Mouse (Mus musculus) hindbrain, embryonic 14.5 days (tissue): ENCODE measurements at regions not wholly inside any gene's neighbourhood (a gene's known extent, or its start where the extent isn't known, plus 50 kb on each side); places are given as distances from the start of the nearest gene placed in this dataset.

Experiments used
- ATAC-seq: fragments of 200-750 bp; cut with Nextera tagmentation; 2 replicates; pipeline ENCODE4 v1.8.0; 2017; ENCODE audit warnings: moderate number of reproducible peaks, mild to moderate bottlenecking, moderate TSS enrichment, moderate library complexity; ENCODE audit not compliant: low FRiP score
- DNase-seq: peaks from one replicate; pipeline ENCODE4 v3.0.0-alpha.2; 2015; ENCODE audit warnings: low spot score
- H3K27ac ChIP-seq: fragments of 300-500 bp; sonication (generic); 2 replicates; pipeline ENCODE4 v1.5.1; 2014; ENCODE audit warnings: mild to moderate bottlenecking, moderate library complexity
- H3K27me3 ChIP-seq: fragments of 300-500 bp; sonication (generic); 2 replicates; pipeline ENCODE4 v1.6.1; 2014; ENCODE audit warnings: mild to moderate bottlenecking, low read length, mixed read lengths; ENCODE audit not compliant: control insufficient read depth, insufficient read depth
- H3K36me3 ChIP-seq: fragments of 300-500 bp; sonication (generic); replicated peaks from 2 replicates; pipeline ENCODE4 v1.6.1; 2014; ENCODE audit not compliant: control insufficient read depth, insufficient read depth
- H3K4me1 ChIP-seq: fragments of 300-500 bp; sonication (generic); replicated peaks from 2 replicates; pipeline ENCODE4 v1.6.1; 2014; ENCODE audit warnings: antibody characterized with exemption, low read length, mixed read lengths; ENCODE audit not compliant: control insufficient read depth, insufficient read depth
- H3K4me2 ChIP-seq: fragments of 300-500 bp; sonication (generic); replicated peaks from 2 replicates; pipeline ENCODE4 v1.6.1; 2014; ENCODE audit warnings: mild to moderate bottlenecking, moderate library complexity
- H3K4me3 ChIP-seq: fragments of 300-500 bp; sonication (generic); replicated peaks from 2 replicates; pipeline ENCODE4 v1.5.1; 2014; ENCODE audit warnings: mild to moderate bottlenecking, low read length
- H3K9ac ChIP-seq: fragments of 300-500 bp; sonication (generic); 2 replicates; pipeline ENCODE4 v1.6.1; 2014
- H3K9me3 ChIP-seq: fragments of 300-500 bp; sonication (generic); 2 replicates; pipeline ENCODE4 v1.6.1; 2016; ENCODE audit warnings: low read length; ENCODE audit not compliant: control insufficient read depth
- WGBS: fragments of 180-500 bp; shearing (Covaris S2); extraction: QIAGEN DNeasy Blood & Tissue Kit; methylation state at CpG from one replicate; pipeline ENCODE4 v1.1.7; 2014; 5-methylcytosine and 5-hydroxymethylcytosine counted together

DNA sequence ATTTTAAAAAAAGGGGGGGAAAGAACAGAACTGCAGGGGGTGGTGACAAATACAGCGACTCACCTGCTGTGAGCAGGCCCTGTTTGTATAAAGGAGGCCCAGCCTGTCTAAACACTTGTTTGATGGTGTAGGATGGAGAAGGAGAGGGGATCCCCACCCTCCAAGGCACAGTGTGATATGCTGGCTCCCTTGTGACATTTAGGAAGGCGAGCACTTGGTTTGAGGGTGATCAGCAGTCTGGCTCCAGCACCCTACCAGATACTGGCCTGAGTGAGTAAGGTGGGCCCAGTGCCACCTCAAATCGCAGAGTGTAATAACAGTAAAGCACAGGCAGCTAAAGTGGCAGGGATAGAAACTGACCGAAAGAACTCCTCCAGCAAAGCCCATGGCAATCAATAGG, 195.4 kb upstream of the Trib2 start:
- Histone ChIP-seq H3K4me1 (0 out of 2 replicates have a peak, but pooled peaks cover 4% of the 10 kb centered on the region), H3K27me3 (no peaks in the 10 kb centered on the region), H3K9me3 (no peaks in the 10 kb centered on the region), H3K36me3 (no peaks in the 10 kb centered on the region), H3K4me3 (no peak overlapping the region), H3K9ac (no peak overlapping the region), H3K27ac (no peak overlapping the region), H3K4me2 (no peak overlapping the region)
- 76% methylated on average over 4 of the region's 4 CpGs for WGBS
- no peak for DNase-seq
- ATAC-seq: peak; percentile 53; the same call in 1 of the 2 replicates

DNA sequence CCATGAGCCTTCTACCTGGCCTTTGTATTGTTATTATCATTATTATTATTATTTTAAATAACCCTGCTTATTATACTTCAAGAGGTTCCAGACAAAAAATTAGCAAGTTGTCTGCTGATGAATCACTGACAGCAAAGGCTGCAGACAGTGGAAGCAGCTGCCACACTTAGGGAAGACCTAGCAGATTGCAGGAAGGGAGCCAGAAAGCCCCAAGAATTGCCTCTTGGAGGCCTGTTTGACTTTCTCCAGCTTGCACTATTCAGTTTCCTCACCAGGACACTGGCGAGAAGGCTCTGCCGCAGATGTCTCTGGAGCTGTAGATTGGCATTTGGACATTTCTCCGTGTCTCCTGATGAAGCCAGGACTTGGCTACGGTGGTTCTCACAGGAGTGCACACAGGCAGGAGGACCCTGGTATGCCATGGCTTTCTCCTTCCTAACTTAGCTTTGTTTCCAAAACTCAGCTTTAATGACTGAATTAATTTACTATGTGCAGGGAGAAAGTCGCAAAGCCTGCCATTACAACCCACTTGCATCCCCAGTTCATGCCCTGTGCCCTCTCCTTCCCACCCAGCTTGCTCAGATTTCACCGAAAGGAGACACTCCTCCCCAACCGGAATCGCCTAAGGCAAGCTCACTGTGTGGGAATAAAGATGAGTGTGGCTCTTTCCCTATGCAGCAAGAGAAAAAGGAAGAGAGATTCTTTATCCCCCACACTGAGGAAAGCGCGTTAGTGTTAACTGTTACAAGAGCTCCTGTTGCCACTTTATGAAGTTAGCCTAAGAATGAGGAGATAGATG, 193.3 kb upstream of the Trib2 start:
- Histone ChIP-seq H3K4me3 (no peak overlapping the region), H3K36me3 (no peaks in the 10 kb centered on the region), H3K27ac (no peak overlapping the region), H3K4me2 (no peak overlapping the region), H3K27me3 (no peaks in the 10 kb centered on the region), H3K4me1 (0 out of 2 replicates have a peak, but pooled peaks cover 4% of the 10 kb centered on the region), H3K9me3 (no peaks in the 10 kb centered on the region), H3K9ac (no peak overlapping the region)
- WGBS: 70% methylated on average over 10 of the region's 10 CpGs
- ATAC-seq (no peak), DNase-seq (no peak)

DNA sequence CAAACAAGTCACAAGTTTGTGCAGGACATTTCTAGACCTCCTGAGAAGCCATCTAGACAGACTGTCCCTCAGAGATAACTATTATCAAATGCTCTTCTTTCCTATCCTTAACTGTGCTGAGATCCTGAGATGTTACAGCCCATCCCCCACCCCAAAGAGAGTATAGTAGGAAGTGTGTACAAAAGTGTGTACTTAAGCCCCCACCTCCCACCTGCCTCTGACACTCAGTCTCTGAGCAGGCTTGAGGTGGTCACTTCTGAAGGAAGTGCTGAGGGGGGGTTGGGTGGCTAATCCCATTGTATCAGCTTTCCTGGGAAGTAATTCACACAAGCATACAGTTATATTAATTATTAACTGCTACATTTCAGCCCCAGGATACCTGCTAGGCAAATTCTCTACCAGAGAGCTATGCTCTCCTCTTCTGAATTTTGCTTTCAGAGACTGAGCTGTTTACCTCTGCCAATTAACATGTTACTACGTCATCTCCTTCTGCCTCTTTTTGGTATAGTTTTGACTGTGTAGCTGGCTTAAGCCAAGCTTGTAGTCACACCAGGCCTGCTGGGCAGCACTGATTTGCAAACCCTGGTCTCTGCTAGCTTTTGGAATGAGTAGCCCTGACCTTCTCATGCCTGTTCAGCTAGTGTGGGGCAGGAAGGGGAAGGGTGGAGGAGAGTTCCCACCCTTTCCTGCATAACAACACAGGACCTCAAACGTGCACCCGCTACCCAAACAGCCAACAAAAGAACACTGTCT, 192.2 kb upstream of the Trib2 start:
- 42% methylated on average over 3 of the region's 3 CpGs for WGBS
- Histone ChIP-seq H3K9ac (no peak overlapping the region), H3K9me3 (no peaks in the 10 kb centered on the region), H3K4me2 (no peak overlapping the region), H3K27ac (no peak overlapping the region), H3K4me1 (0 out of 2 replicates have a peak, but pooled peaks cover 4% of the 10 kb centered on the region), H3K27me3 (no peaks in the 10 kb centered on the region), H3K36me3 (no peaks in the 10 kb centered on the region), H3K4me3 (no peak overlapping the region)
- DNase-seq: no peak
- ATAC-seq: no peak

DNA sequence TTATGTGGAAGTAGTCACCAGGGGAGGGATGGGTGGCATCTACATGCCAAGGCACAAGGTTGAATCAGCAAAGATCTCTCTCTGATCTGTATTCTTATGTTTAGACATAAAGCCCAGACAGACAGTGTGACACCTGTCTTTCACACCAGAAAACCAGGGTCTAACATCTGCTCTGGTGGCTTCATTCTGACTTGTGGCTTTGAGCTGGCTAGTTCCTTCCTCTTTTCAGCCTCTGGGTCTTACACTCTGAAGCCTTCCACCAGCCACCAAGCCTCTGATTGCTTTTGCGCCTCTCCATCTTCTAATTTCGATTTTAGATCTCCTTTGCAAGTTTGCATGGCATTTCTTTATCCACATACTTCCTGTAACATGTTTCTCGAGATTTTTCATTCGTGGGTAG, 191.5 kb upstream of the Trib2 start:
- 89% methylated on average over 4 of the region's 4 CpGs for WGBS
- Histone ChIP-seq H3K36me3 (no peaks in the 10 kb centered on the region), H3K27me3 (no peaks in the 10 kb centered on the region), H3K9ac (no peak overlapping the region), H3K9me3 (no peaks in the 10 kb centered on the region), H3K4me2 (no peak overlapping the region), H3K4me1 (0 out of 2 replicates have a peak, but pooled peaks cover 4% of the 10 kb centered on the region), H3K27ac (no peak overlapping the region), H3K4me3 (no peak overlapping the region)
- ATAC-seq (no peak), DNase-seq (no peak)

GRCm38 (mm10) chr12:16006688-16007087, 190.0 kb upstream of the Trib2 start:
- no peaks in the 10 kb centered on the region for H3K27me3 ChIP-seq
- H3K4me2 ChIP-seq: no peak overlapping the region
- no peaks in the 10 kb centered on the region for H3K36me3 ChIP-seq
- WGBS: 85% methylated on average over 5 of the region's 5 CpGs
- H3K27ac ChIP-seq: no peak overlapping the region
- 0 out of 2 replicates have a peak, but pooled peaks cover 4% of the 10 kb centered on the region for H3K4me1 ChIP-seq
- no peak overlapping the region for H3K9ac ChIP-seq
- DNase-seq (no peak), ATAC-seq (no peak)
- H3K9me3 ChIP-seq: no peaks in the 10 kb centered on the region
- H3K4me3 ChIP-seq: no peak overlapping the region

DNA sequence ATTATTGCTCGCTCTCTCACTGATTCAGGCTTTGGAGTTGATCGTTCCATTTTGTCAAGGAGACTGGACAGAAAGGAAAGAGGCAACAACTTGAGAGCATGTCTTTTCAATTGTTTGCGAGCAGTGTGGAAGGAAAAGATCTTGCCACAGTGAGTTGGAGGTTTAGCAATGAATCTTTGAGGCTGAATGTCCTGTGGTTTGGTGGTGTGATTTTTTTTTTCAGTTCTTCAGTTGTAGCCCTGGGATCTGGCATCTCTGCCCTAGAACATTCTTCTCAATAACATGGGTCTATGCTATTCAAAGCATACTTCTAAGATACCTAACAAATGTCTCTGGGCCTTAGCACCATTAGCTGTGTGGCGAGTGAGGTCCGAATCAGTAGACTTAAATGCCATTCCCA, 189.6 kb upstream of the Trib2 start:
- 94% methylated on average over 5 of the region's 5 CpGs for WGBS
- H3K27ac ChIP-seq: no peak overlapping the region
- no peaks in the 10 kb centered on the region for H3K36me3 ChIP-seq
- H3K9me3 ChIP-seq: no peaks in the 10 kb centered on the region
- H3K9ac ChIP-seq: no peak overlapping the region
- H3K4me1 ChIP-seq: 0 out of 2 replicates have a peak, but pooled peaks cover under 1% of the 10 kb centered on the region
- DNase-seq (no peak), ATAC-seq (no peak)
- H3K27me3 ChIP-seq: no peaks in the 10 kb centered on the region
- no peak overlapping the region for H3K4me3 ChIP-seq
- no peak overlapping the region for H3K4me2 ChIP-seq

DNA sequence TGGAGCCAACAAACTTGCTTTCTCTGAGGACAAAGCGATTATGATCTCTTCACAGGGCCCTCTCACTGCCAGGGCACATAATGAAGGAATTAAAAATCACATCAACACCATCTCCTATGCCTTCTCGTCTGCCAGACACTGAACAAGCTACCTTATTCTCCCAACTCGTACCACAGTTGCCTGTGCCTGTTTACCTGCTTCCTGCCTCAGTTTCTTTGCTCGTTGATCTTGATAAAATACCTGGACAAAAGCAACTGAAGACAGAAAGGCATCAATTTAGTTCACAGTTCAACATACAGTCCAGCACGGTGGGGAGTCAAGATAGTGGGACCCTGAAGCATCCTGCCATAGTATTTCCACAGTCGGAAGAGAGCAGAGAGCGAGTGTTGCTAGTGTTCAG, 185.1 kb upstream of the Trib2 start:
- H3K36me3 ChIP-seq: no peaks in the 10 kb centered on the region
- 93% methylated on average over 7 of the region's 7 CpGs for WGBS

GRCm38 (mm10) chr12:16001225-16001624, 184.5 kb upstream of the Trib2 start:
- no peak overlapping the region for H3K27ac ChIP-seq
- no peak overlapping the region for H3K4me3 ChIP-seq
- H3K9ac ChIP-seq: no peak overlapping the region
- no peaks in the 10 kb centered on the region for H3K27me3 ChIP-seq
- H3K9me3 ChIP-seq: no peaks in the 10 kb centered on the region
- no peaks in the 10 kb centered on the region for H3K36me3 ChIP-seq
- no peaks in the 10 kb centered on the region for H3K4me1 ChIP-seq
- H3K4me2 ChIP-seq: no peak overlapping the region
- 87% methylated on average over 5 of the region's 5 CpGs for WGBS
- no peak for DNase-seq
- ATAC-seq: no peak

More for the DNA sequence above, 185.1 kb upstream of the Trib2 start:
- Histone ChIP-seq H3K9ac (no peak overlapping the region), H3K4me2 (no peak overlapping the region), H3K27ac (no peak overlapping the region), H3K4me3 (no peak overlapping the region), H3K4me1 (no peaks in the 10 kb centered on the region), H3K27me3 (no peaks in the 10 kb centered on the region), H3K9me3 (no peaks in the 10 kb centered on the region)
- ATAC-seq (no peak), DNase-seq (no peak)

DNA sequence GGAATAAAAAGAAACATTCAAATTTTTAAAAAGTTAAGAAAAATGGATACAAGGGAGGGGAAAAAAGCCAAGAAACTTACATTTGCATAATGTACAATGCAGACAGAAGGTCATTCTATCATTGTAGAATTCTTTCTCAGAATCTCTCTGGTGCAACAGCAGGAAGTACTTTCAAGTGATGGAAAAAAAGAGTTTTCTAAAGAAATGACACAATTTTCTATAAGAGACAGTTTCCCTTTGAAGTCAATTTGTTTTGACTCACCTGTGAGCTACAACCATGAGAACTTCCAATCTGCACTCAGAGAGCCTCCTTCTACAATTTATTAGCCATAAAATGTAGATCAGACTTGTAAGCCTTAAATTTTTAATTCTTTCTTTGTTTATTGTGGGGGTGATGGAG, 181.6 kb upstream of the Trib2 start:
- no peak for ATAC-seq
- no peak overlapping the region for H3K4me2 ChIP-seq
- no peak overlapping the region for H3K9ac ChIP-seq
- H3K4me3 ChIP-seq: no peak overlapping the region
- H3K36me3 ChIP-seq: no peaks in the 10 kb centered on the region
- DNase-seq: no peak
- H3K4me1 ChIP-seq: no peaks in the 10 kb centered on the region
- no peak overlapping the region for H3K27ac ChIP-seq
- no peaks in the 10 kb centered on the region for H3K9me3 ChIP-seq
- H3K27me3 ChIP-seq: no peaks in the 10 kb centered on the region
